Mouse (Mus musculus) olfactory bulb, adult 2 months (tissue): ENCODE results near the gene Olfr506. TPM values are rescaled to one million over a fixed set of nuclear protein-coding genes. Genes with fewer than 3 reads are reported as not detected.
"Not testable (repeated sequence)": the region's sequence is repeated elsewhere in the genome, so short reads cannot be mapped to it uniquely, and the experiment has no call there.

ENCODE experiments used
- H3K27ac ChIP-seq: fragments of 200-500 bp; 2 replicates; pipeline ENCODE4 v1.5.1; 2012; ENCODE audit warnings: low read depth, low read length; ENCODE audit not compliant: insufficient read depth
- H3K4me1 ChIP-seq: fragments of 200-500 bp; 2 replicates; pipeline ENCODE4 v1.6.1; 2012; ENCODE audit warnings: low read length; ENCODE audit not compliant: control insufficient read depth, insufficient read depth
- H3K4me3 ChIP-seq: fragments of 200-500 bp; 2 replicates; pipeline ENCODE4 v1.5.1; 2012; ENCODE audit warnings: mild to moderate bottlenecking, low read depth, low read length, moderate library complexity; ENCODE audit not compliant: insufficient read depth
- CTCF ChIP-seq: fragments of 200-500 bp; IDR thresholded peaks from 2 replicates; pipeline ENCODE4 v1.5.1; 2012; ENCODE audit warnings: low read depth, mild to moderate bottlenecking, low read length, moderate library complexity; ENCODE audit not compliant: insufficient read depth
- POLR2A ChIP-seq: fragments of 200-500 bp; IDR thresholded peaks from 2 replicates; pipeline ENCODE4 v1.6.1; 2012; ENCODE audit warnings: mild to moderate bottlenecking, low read depth, low read length, moderate library complexity; ENCODE audit not compliant: insufficient read depth
- WGBS: fragments of 180-500 bp; shearing (Covaris S2); methylation state at CpG from one replicate; pipeline ENCODE4 v1.1.7; 2018; 5-methylcytosine and 5-hydroxymethylcytosine counted together
- polyA plus RNA-seq: library from polyadenylated mRNA; stranded (reverse); fragments of >200 nt; gene quantifications from 2 replicates; pipeline ENCODE4 v1.2.4, GENCODE M21; 2012; ENCODE audit warnings: low replicate concordance; ENCODE audit not compliant: missing spikeins, insufficient read depth, insufficient read length

The Olfr506 gene
- not detected in 2 replicates for polyA plus RNA-seq

DNA sequence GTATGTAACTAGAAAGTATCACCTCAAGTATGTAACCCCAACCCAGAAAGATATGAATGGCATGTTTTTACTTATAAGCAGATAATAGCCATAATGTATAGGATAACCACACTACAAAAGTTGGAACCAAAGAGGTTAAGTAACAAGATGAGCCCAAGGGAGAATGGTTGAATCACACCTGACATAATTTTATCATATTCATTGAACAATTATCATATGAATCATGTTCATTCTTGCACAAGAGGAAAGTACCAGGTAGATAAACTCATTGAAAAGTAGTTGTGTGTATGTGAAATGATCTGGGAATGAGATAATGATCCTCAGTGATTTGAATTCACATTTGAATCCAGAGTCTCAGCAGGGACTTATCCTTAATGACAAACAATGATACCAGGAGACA is at the start of gene Olfr506:
Olfr506 (plus strand) TSS at position 301 of the 400 bp plus-strand sequence.
- no peak for TF ChIP-seq POLR2A
- TF ChIP-seq CTCF = no peak
- Histone ChIP-seq H3K27ac (no peak within 1 kb of the TSS), H3K4me1 (no peaks in the 10 kb centered on the region)

DNA sequence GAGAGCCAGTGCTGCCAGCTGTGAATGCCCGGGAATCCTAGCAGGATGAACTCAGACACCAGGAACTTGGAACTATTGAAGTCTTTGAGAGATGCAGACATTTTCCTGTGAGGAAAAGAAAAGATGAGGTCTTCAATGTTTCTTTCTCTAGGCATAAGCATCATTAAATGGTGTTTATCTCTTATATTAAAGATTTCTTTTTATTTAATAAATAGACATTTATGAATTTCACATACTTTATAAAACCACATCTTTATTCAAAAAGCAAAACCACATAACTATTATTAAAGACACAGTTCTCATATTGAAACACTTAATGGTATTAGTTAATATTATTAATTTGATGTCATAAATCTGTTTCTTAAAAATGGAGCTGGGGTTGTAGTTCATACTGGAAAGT is 44.9 kb upstream of the Olfr506 start, which contains the start of gene Olfr504:
Olfr504 (minus strand) TSS at position 101 of the 400 bp plus-strand sequence.
- Histone ChIP-seq H3K4me3 (no peak within 1 kb of the TSS), H3K4me1 (no peaks in the 10 kb centered on the region), H3K27ac (no peak within 1 kb of the TSS)
- 92% methylated on average over 1 of the region's 1 CpGs for WGBS
- TF ChIP-seq CTCF = no peak
- TF ChIP-seq POLR2A = no peak

More for the DNA sequence above, at the start of gene Olfr506:
- H3K4me3 ChIP-seq = no peak within 1 kb of the TSS

DNA sequence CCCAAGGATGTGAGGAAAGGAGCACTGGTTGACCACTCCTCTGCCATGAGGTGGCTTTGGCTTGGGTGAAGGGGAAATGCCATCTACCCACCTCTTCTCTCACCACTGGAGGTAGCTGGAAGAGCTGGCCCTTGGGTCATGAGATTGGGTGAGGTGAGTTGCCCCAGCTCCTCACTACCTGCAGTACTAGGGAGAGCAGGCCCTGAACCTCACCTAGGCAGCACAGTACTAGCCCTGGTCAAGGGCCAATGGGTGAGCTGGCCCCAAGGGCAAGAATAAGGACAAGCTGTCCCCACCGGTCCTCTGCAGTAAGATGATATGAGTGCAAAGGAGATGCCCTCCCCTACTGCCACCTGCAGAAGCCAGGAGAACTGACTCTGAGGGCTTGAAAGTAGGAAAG is 20.8 kb upstream of the Olfr506 start:
- Histone ChIP-seq H3K4me3 (no peak overlapping the region), H3K27ac (no peak overlapping the region), H3K4me1 (no peaks in the 10 kb centered on the region)
- 96% methylated on average over 1 of the region's 1 CpGs for WGBS
- no peak for TF ChIP-seq POLR2A
- no peak for TF ChIP-seq CTCF

DNA sequence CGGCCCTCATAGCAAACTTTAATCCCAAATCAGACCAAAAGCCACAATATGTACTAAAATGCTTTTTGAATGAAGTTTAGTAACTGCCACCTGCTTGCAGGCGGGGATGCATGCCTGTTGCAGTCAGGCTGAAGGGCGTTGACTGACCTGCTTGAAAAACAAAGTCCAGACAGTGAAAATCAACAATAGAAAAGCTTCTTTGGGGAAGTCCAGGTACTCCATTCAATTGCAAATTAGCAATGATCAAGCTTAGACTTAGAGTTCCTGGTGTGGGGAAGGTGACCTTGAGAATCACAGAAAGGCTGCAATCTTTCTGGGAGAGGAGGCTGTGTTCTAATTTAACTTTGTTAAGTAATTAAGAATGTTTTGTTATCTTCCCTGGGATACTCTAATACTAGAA is 8.7 kb upstream of the Olfr506 start:
- not testable (repeated sequence) for H3K4me3 ChIP-seq, H3K4me1 ChIP-seq, H3K27ac ChIP-seq
- 80% methylated on average over 3 of the region's 3 CpGs for WGBS

DNA sequence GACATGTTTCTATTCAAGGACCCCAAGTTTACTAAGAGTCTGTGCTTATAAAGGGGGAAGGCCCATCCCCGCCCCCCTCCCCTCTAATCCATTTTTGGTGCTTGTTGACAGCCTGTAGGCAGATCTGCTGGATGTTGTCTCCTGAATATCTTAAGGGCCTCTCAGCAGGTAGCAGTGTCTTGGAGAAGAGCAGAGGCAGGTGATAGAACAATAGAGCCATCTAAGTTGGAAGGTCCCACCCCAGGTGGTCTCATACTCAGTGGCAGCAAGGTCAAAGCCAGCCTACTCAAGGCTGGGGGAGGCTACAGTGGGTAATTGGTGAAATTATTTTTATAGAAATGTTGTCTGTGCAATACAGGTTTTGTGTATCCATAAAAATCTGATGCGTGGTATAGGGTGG is 3.5 kb downstream of the Olfr506 start:
- WGBS = 88% methylated on average over 2 of the region's 2 CpGs
- TF ChIP-seq CTCF = no peak
- TF ChIP-seq POLR2A = no peak
- Histone ChIP-seq H3K4me3 (no peak overlapping the region), H3K4me1 (no peaks in the 10 kb centered on the region), H3K27ac (no peak overlapping the region)

DNA sequence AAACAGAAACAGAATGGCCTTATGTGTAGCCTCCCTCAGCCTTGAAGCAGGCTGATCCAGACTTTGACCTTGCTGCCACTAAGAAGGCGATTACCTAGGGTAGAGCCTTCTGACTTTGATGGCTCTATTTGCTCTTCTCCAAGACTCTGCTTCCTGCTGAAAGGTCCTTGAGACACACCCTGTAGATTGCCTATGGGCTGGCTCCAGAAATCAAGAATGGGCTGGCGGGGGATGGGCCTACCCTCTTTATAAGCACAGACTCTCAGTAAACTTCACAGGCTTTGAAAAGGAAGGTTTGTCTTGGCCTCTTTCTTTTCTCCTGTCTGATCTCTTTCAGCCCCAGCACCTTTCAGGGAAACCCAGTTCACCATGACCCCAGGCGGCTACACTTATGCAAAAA is 6.2 kb downstream of the Olfr506 start:
- not testable (repeated sequence) for H3K4me3 ChIP-seq, H3K27ac ChIP-seq, H3K4me1 ChIP-seq
- 78% methylated on average over 3 of the region's 3 CpGs for WGBS

DNA sequence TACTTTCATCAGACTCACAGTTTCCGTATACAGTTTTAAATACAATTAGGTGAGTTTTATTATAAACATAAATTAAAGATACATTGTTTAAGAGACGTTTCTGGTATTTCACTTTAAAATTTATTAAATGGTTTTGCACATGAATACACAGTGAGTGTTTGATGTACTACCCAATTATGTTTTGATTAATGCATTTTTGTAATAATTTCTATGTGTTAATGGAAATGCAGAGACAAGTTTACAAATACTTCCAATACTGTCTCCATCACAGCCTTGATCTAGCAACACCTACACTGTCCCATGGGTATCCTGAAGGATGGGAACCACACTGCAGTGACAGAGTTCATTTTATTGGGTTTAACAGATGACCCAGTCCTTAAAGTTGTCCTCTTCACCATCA is 10.9 kb downstream of the Olfr506 start, which contains the start of gene Olfr507:
Olfr507 (plus strand) TSS at position 301 of the 400 bp plus-strand sequence.
- Histone ChIP-seq H3K27ac (no peak within 1 kb of the TSS), H3K4me1 (no peaks in the 10 kb centered on the region), H3K4me3 (no peak within 1 kb of the TSS)
- 76% methylated on average over 2 of the region's 2 CpGs for WGBS
- TF ChIP-seq CTCF = no peak
- TF ChIP-seq POLR2A = no peak

DNA sequence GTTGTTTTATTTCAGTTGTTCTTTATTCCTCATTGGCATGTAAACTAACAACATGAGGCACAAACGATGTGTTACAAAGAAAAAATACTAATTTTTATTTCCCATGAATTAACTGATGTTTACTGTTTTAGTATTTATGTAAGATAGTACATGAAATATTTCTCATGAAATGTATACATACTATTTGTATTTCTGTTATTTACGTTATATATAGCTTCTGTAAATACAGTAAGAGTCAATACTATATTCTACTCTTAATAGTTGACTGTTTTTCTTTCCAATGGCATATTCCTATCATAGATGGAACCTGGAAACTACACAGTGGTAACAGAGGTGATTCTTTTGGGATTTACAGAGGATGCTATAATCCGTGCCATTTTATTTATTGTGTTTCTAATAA is 19.1 kb downstream of the Olfr506 start, which contains the start of gene Olfr508:
Olfr508 (plus strand) TSS at position 301 of the 400 bp plus-strand sequence.
- TF ChIP-seq CTCF (no peak), POLR2A (no peak)
- H3K4me3 ChIP-seq = no peak within 1 kb of the TSS
- 86% methylated on average over 3 of the region's 3 CpGs for WGBS

DNA sequence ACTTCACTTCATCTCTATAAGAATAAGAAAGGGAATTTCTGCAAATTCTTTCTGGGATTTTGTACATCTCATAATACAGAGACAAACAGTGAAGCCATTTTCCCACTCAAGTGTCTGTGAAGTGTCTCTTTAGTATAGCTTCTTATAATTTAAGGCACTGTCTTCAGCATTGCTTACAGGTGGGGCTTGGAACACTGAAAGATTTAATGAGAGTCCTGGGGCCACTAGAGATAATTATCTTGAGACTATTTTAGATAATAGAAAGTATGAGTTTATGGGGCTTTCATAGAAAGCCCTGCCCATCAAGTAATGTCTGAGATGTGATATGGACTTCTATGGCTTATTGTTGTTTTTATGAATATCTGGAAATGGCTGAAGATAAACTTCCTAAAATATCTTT is 41.2 kb downstream of the Olfr506 start, which contains the start of gene Olfr509:
Olfr509 (minus strand) TSS at position 101 of the 400 bp plus-strand sequence.
- TF ChIP-seq CTCF (no peak), POLR2A (no peak)
- H3K4me1 ChIP-seq = no peaks in the 10 kb centered on the region
- no peak within 1 kb of the TSS for H3K27ac ChIP-seq

More for the DNA sequence above, 19.1 kb downstream of the Olfr506 start, which contains the start of gene Olfr508:
- Histone ChIP-seq H3K4me1 (no peaks in the 10 kb centered on the region), H3K27ac (no peak within 1 kb of the TSS)

DNA sequence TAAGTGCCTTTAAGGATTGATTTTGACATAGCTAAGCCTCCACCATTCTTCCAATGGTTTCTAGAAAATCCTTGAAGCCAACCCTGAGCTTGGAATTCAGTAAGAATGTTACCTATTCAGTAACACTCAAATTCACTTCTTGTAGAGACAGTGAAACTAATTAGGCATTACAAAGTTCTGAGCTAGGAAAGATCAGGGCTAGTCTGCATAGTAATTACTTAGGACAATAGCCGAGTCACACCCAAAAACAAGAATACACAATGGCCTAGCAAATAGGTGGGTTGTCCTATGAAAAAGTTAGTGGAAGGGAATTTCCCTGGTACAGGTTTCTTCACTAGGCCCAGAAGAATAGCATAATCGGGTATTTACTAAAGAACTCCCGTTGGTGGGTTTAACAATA is 51.8 kb downstream of the Olfr506 start:
- 83% methylated on average over 3 of the region's 3 CpGs for WGBS
- Histone ChIP-seq H3K27ac (no peak overlapping the region), H3K4me3 (no peak overlapping the region), H3K4me1 (no peaks in the 10 kb centered on the region)
- TF ChIP-seq POLR2A (no peak), CTCF (no peak)

More for the DNA sequence above, 41.2 kb downstream of the Olfr506 start, which contains the start of gene Olfr509:
- H3K4me3 ChIP-seq = no peak within 1 kb of the TSS

Other genes starting within 250 kb of the Olfr506 start
- gene Olfr494, start 245.5 kb upstream of the Olfr506 start, polyA plus RNA-seq = not detected in 2 replicates
- not detected in 2 replicates for gene Olfr495, start 217.6 kb upstream of the Olfr506 start, polyA plus RNA-seq
- gene Olfr497, start 190.4 kb upstream of the Olfr506 start, polyA plus RNA-seq = not detected in 2 replicates
- not detected in 2 replicates for gene Olfr498, start 145.5 kb upstream of the Olfr506 start, polyA plus RNA-seq
- gene Olfr502, start 85.7 kb upstream of the Olfr506 start, polyA plus RNA-seq = not detected in 2 replicates
- gene Olfr503, start 66.3 kb upstream of the Olfr506 start, polyA plus RNA-seq = not detected in 2 replicates
- not detected in 2 replicates for gene Olfr504, start 45.0 kb upstream of the Olfr506 start, polyA plus RNA-seq
- not detected in 2 replicates for gene Olfr507, start 11.0 kb downstream of the Olfr506 start, polyA plus RNA-seq
- gene Olfr508, start 19.2 kb downstream of the Olfr506 start, polyA plus RNA-seq = not detected in 2 replicates
- gene Olfr509, start 41.1 kb downstream of the Olfr506 start, polyA plus RNA-seq = not detected in 2 replicates
- gene Olfr510, start 55.6 kb downstream of the Olfr506 start, polyA plus RNA-seq = not detected in 2 replicates
- not detected in 2 replicates for gene Olfr512, start 102.5 kb downstream of the Olfr506 start, polyA plus RNA-seq
- gene Olfr513, start 140.2 kb downstream of the Olfr506 start, polyA plus RNA-seq = not detected in 2 replicates
- gene Olfr514, start 215.2 kb downstream of the Olfr506 start, polyA plus RNA-seq = not detected in 2 replicates
- not detected in 2 replicates for gene Olfr516, start 239.7 kb downstream of the Olfr506 start, polyA plus RNA-seq